Mouse (Mus musculus): ENCODE measurements around the gene Gm16434. TPM values are rescaled to one million over a fixed set of nuclear protein-coding genes. Genes with fewer than 3 reads are reported as not detected.
"Not testable (repeated sequence)": the region's sequence is repeated elsewhere in the genome, so short reads cannot be mapped to it uniquely, and the experiment has no call there.

Gene Gm16434
- not detected for total RNA-seq (2021)
- long read RNA-seq, experiment 1: 0 reads
- long read RNA-seq, experiment 2: 0 reads

DNA sequence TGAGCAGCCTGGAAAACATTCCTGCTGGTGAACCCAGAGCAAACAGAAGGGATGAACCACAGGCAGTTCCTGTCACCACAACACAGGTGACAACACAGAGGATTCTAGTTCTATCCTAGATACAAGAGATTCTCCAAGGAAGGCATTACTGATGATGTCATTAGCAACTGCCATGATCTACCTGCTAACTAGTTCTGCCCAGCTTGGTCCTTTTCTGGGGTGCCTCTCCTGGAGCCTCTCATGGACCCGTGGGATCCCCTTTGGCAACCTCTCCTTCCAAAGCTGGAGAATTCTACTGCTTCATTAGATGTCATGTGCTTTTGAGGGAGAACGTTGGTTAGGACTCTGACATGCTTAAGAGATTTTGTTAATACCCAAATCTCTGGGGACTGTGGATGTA lies at the start of gene Gm16434:
Gene Gm16434 (minus strand): TSS at position 101 of the 400 bp plus-strand sequence.
- DNase-seq; intact Hi-C loops (cut with DNase I): not testable (repeated sequence)

DNA sequence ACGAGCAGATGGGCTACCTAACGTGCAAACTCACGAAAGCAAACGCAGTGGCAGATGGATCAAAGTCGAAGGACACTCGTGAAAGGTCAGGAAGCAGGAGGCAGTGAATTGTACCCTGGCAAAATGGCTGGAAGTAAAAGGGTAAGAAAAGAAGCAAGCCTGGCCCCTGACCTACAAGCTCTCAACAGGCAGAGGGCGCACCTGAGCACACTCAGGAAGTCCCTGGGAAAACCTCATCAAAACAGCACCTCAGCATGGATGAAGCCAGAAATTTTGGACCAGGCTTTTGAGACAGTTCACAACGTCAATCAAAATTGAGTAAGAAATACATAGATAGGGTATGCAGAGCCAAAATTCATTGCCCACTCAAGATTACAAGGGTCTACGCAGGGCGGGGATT lies 49.2 kb upstream of the Gm16434 start:
- intact Hi-C loops (cut with DNase I): not testable (repeated sequence)
- peak in 1 of 2 experiments; percentile 1 for DNase-seq

DNA sequence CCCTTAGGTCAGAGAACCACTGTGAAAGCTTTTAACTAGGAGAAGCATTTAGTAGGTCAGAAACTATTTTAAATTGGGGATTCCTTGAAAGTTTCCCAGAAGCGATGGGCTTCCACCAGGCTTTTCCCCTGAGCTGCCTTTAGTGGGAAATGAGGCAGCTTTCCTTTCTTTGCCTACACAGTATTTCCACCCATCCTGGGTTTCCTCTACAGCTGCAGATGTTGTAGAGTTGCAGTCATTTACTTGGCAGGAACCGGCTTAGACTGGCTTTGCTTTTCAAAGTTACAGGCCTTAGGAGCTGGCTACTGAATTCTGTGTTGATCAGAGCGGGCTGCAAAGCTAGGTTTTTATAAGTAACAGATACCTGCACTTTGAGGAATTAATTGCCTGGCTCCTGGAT lies 5.7 kb upstream of the Gm16434 start:
- intact Hi-C loops (cut with DNase I): not testable (repeated sequence)
- DNase-seq: peak; percentile 18 to 24

DNA sequence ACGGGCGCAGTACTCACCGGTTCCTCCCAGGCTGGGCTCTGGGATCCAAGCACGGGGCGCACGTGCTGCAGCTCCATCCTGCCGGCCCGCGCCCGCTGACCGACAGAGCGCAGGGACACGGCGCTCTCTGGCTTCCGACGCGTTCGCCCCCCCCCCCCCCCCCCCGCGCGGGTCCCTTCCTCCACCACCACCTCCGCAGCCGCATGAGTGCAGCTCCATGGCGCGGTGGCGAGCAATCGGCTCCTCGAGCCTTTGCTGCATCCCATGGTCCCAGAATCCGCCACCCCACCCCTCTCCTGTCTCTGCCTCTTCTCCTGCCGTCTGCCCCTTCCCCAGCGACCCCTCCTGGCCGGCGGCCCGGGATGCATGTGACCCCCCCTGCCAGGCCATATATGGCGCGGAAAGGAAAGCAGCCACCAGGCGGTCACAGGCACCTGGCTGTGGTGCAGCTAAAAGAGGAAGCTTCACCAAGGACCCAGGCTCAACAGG lies 19.8 kb downstream of the Gm16434 start, which contains the start of gene Gm3512:
Gene Gm3512 (minus strand): TSS at position 51 of the 489 bp plus-strand sequence.
- intact Hi-C loops (cut with DNase I): not testable (repeated sequence)
- peak in 1 of 2 experiments; percentile 0 for DNase-seq

Other genes with a start within 250 kb of the Gm16434 start
- gene Gm6356, start 220.7 kb downstream of the Gm16434 start, total RNA-seq (2021): not detected
- under 1 TPM; 0.24 to 0.33 TPM for gene Gm10406, start 167.1 kb downstream of the Gm16434 start, total RNA-seq (2021)
- gene Gm3685, start 149.6 kb downstream of the Gm16434 start, total RNA-seq (2021): not detected
- under 1 TPM in 1 of 2 experiments, not detected in 1; 0.32 TPM for gene Gm3696, start 93.9 kb downstream of the Gm16434 start, total RNA-seq (2021)
- gene Gm6676, start 69.1 kb downstream of the Gm16434 start, total RNA-seq (2021): not detected
- under 1 TPM; 0.48 to 0.56 TPM for gene Gm3512, start 20.0 kb downstream of the Gm16434 start, total RNA-seq (2021)
- not detected for gene Gm3727, start 70.2 kb upstream of the Gm16434 start, total RNA-seq (2021)
- gene Gm3739, start 120.5 kb upstream of the Gm16434 start, total RNA-seq (2021): under 1 TPM; 0.26 to 0.37 TPM
- not detected for gene Gm5797, start 137.9 kb upstream of the Gm16434 start, total RNA-seq (2021)
- not detected for gene Gm8374, start 170.6 kb upstream of the Gm16434 start, total RNA-seq (2021)